Mouse (Mus musculus) cerebellum, postnatal 4 days (tissue): ENCODE results near the gene Kank1.

ENCODE experiments used
- DNase-seq, 2 experiments: peaks; one replicate each; pipeline ENCODE4 v3.0.0; 2022; ENCODE audit warnings: low spot score in 2 of 2, mixed read lengths in 1 of 2

The Kank1 gene

DNA sequence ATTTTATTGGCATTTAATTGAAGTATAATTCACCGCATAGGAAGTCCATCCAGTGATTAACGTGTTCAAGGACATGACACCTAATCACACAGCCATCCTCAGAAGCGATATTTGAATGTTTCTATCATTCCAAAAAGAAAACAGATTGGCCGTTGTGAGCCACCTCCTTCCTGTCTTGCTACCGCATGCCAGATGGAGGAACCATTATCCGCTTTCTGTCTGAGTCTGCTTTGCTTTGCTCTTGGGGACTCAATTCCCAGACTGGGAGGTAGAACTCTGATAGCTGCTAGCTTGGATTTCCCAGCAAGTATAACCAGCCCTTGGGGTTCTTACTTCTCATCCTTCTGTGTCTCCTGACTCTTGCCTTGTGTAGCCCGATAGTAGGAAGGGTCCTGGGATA is 125.2 kb downstream of the Kank1 start:
- DNase-seq = no peak

DNA sequence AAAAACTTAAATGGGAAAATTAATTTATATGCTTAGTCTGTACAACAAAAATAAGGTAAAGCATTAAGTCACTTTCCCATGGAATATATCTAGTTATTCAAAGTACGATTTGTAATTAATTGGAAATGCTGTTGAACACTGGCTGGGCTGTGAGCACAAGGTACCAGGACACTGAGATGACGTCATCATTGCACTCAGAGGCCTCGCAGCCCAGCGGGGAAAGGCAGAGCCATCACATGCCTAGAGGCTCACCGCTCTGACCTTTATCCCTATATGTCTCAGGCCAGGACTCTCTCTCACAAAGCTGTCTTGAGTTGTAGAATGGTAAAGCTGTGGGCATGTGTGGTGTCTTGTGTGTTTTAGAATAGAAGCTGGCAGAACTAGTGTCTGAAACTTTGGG is 128.9 kb downstream of the Kank1 start:
- DNase-seq = no peak

GRCm38 (mm10) chr19:25366620-25367019 is 129.8 kb downstream of the Kank1 start:
- DNase-seq = no peak

DNA sequence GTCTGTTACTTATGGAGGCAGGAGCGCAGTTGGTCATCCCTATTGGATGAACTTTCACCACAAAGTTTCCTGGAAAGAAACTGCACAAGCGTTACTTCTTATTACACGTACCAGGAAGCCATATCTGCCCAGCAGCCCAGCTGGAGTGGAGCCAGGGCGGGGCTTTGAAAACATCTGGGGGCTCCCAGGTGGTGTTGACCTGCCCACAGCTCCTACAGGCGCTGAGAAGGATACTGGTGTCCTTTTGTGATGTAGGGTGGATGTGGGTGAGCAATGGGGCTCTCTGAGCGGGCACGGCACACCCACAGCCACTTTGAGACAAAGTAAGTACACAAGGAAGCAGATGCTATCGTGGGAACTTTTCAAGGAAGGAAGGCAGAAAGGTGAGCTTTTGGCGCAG is 133.7 kb downstream of the Kank1 start:
- no peak for DNase-seq

DNA sequence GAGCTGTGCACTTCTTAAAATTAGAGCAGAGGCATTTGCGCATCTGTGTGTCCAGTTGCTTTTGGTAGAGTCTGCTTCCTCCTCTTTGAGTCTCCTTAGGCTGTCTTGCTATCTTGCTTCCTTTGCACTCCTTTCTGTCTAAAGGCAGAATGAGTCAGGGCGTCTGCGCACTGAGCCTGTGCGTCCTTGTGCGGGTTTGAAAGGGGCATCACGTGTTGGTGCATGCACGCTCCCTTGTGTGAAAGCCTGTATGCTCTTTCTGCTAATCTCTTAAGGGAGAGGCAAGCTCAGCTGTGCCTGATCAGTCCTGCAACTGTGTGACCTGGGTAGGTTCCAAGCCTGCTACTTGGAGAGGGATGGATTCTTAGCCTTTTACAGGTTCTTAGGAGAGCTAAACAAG is 136.0 kb downstream of the Kank1 start:
- no peak for DNase-seq

DNA sequence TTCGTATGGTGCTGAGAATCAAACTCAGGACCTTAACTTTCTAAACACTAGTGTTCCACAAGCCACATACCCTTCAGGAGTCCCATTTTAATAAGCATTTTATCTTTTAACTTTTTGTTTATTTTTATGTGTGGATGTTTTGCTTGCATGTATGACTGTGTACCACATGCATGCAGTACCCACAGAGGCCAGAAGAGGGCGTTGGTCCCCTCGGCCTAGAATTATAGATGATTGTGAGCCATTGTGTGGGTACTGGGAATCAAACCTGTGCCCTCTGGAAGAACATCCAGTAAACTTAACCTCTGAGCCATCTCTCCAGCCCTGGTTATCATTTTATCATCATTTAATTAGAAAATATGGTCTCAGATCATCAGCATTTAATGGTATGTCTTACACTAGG is 136.8 kb downstream of the Kank1 start:
- DNase-seq = no peak

- DNase-seq = no peak
Measured at GRCm38 (mm10) chr19:25374191-25374590, 137.4 kb downstream of the Kank1 start.

- peak in 1 of 2 experiments; percentile 47 for DNase-seq
Measured at GRCm38 (mm10) chr19:25374926-25375325, 138.2 kb downstream of the Kank1 start.

DNA sequence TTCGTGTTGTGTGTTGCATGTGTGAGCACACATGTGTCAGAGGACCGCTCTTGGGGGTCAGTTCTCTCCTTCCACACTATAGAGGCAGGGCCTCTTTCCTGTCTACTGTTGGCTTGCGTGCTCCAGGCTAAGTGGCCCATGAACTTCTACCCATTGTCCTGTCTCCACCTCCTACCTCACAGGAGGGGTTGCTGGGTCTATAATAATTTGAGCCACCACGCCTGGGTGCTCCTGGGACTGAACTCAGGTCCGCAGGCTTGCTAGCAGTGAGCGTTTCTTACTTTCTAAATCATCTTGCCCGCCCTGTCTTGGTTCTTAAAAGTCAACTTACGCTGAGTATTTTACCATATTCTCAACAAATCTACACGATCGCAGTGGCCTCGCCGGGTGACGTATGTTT is 140.1 kb downstream of the Kank1 start:
- DNase-seq = no peak

DNA sequence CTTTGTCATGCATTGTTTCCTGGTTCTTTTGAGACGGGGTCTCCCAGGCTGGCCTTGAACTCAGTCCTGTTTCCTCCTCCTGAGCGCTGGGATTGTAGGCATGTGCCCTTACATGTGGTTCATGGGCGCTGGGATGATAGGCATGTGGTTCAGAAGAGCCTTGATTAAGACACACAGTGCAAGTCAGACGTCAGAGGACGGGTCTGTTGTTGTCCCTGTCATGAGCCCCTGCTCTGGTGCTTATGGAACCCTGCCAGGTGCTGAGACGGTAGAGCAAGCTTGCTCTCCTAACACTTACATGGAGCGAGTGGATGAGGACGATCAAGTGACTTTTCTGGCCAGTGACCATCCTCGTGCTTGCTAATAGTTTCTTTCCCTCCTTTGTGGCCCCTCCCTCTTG is 143.9 kb downstream of the Kank1 start:
- no peak for DNase-seq

GRCm38 (mm10) chr19:25381972-25382371 is 145.2 kb downstream of the Kank1 start:
- no peak for DNase-seq

- DNase-seq = no peak
Measured at GRCm38 (mm10) chr19:25382494-25382893, 145.7 kb downstream of the Kank1 start.

GRCm38 (mm10) chr19:25383386-25384146 is 146.8 kb downstream of the Kank1 start:
- no peak for DNase-seq

GRCm38 (mm10) chr19:25385981-25386380 is 149.2 kb downstream of the Kank1 start:
- no peak for DNase-seq

GRCm38 (mm10) chr19:25386679-25387470 is 150.1 kb downstream of the Kank1 start:
- no peak for DNase-seq

GRCm38 (mm10) chr19:25387902-25388301 is 151.1 kb downstream of the Kank1 start:
- DNase-seq = no peak

DNA sequence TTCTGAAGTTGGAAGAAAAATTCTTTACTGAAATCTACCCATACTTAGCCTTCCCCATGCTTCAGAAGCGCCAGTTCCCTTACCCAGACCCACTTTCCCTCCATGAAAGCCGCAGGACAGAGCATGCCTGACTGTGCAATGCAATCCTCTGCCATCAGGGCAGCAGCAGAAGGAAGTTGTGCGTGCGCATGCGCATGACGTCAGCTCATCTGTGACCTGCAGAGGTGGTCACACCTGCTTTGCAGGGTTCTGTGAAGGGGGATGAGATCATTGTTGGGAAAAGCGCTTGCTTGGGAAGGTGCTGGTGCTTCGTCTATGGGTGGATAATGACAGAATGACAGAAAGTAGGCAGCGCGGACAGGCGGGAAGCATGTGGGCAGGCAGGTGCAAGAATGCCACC is 155.4 kb downstream of the Kank1 start:
- DNase-seq = no peak

GRCm38 (mm10) chr19:25395035-25395434 is 158.3 kb downstream of the Kank1 start:
- no peak for DNase-seq

GRCm38 (mm10) chr19:25396709-25397266 is 160.0 kb downstream of the Kank1 start:
- DNase-seq = no peak

DNA sequence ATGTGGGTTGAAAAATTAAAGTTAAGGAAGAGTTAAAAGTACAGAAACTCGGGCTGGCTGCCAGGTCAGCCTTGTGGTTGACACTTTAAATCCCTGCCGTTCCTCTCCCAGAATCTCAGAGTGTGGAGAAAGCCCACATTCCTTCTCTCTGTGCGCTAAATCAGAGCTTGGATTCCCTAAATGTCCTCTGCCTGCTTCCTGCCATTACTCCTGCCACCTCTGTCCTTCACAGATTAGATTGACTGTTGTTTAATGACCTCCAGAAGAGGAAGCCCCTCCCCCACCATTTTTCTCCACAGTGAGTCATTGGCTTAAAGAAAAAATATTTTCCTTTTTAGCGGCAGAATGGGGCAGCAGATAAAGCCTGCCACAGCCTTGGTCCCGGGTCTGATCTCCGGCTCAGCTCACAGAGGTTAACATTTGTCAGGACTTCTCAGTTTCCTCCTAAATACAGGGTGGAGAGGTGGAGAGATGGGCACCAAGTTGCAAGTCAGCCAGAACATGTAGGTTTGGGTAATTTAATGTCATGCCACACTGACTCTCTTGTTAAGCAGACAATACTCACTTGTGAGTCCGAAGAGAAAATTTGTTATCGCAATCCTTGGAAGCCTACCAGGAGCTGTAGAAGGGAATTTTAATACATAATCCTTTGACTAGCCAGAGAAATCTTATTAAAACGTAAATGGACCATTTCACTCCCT is 162.9 kb downstream of the Kank1 start:
- DNase-seq = no peak

- no peak for DNase-seq
Measured at GRCm38 (mm10) chr19:25400212-25400913, 163.6 kb downstream of the Kank1 start.

GRCm38 (mm10) chr19:25401521-25401920 is 164.7 kb downstream of the Kank1 start:
- DNase-seq = no peak
